Mouse (Mus musculus) T-helper 2 cell (primary cell): Measurements from ENCODE around the gene Gpr108.

ENCODE experiments used
- in situ Hi-C: fragments of 300-600 bp; cut with MboI, MseI; formaldehyde crosslinking; loops from one replicate; pipeline ENCODE4 v1.15.1; 2025; ENCODE audit warnings: high pct_unique_total_duplicates

The Gpr108 gene

GRCm38 (mm10) chr17:57275111-57275996 lies 27.1 kb upstream of the Gpr108 start:
- in situ Hi-C loops, result loop anchor here (25.0 kb wide), 1 partner anchor 1263 kb away; the partner anchor contains the start of genes Mpnd and Stap2

- in situ Hi-C loops, result loop anchor here (25.0 kb wide), 2 partner anchors 962 to 1262 kb away; partner anchors contain the start of genes Arrdc5, Mpnd, Stap2 and Uhrf1
These were observed 26.4 kb upstream of the Gpr108 start for GRCm38 (mm10) chr17:57274686-57275085.

GRCm38 (mm10) chr17:57273846-57274245 lies 25.6 kb upstream of the Gpr108 start:
- in situ Hi-C loops, result loop anchor here (25.0 kb wide), 1 partner anchor 962 kb away; the partner anchor contains the start of genes Arrdc5 and Uhrf1

DNA sequence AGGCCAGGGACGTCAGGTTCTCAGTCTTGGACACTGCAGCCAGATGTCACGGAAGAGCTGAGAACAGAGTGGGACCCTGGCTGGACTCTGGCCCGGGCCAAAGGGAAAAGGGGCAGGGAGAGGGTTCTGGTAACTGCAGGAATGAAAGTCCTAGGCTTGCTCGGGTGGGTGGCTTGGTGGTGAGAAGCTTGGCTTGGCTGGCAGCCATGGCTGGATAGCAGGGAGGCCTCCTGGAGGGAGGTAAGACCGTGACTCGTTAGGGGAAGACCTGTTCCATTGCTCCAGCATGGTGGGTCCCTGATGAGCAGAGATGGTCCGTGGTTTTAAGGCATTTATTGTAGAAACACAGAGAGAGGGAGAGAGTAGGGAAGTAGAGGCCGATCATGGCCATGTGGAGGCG lies 23.1 kb upstream of the Gpr108 start:
- in situ Hi-C loops, result loop anchor here (25.0 kb wide), 1 partner anchor 959 kb away; the partner anchor contains the start of genes Arrdc5 and Uhrf1

DNA sequence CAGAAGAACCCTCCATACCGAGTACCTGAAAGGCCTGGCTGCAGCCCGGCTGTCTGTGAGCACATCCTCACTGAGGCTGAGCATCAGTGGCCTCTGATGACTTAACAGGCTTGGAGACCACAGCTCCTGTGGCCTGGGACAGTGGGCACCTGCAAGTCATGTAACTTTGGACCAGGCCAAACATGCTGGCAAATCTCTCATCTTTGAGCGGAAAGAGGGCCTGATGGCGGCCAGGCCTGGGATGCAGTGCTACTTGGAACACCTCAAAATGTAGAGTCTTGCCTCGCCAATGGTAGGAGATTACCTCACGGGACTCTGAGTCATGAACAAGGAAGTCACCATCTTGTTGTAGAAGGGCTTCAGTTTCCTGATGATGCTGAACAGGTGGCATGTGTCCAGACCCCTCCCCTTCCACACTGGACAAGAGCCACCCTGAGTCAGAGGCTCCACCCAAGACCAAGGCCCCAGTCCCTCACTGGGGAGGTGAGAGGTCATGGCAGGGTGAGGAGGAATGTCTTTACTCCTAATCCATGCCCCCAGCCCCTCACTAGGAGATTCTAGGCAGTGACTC lies 19.4 kb upstream of the Gpr108 start:
- in situ Hi-C loops, result loop anchor here (25.0 kb wide), 1 partner anchor 955 kb away; the partner anchor contains the start of genes Arrdc5 and Uhrf1

GRCm38 (mm10) chr17:57264972-57265945 lies 17.0 kb upstream of the Gpr108 start:
- in situ Hi-C loops, result loop anchor here (25.0 kb wide), 1 partner anchor 953 kb away; the partner anchor contains the start of genes Arrdc5 and Uhrf1

- in situ Hi-C loops, result loop anchor here (25.0 kb wide), 1 partner anchor 952 kb away; the partner anchor contains the start of genes Arrdc5 and Uhrf1
These were observed 15.9 kb upstream of the Gpr108 start for GRCm38 (mm10) chr17:57264164-57264563.

DNA sequence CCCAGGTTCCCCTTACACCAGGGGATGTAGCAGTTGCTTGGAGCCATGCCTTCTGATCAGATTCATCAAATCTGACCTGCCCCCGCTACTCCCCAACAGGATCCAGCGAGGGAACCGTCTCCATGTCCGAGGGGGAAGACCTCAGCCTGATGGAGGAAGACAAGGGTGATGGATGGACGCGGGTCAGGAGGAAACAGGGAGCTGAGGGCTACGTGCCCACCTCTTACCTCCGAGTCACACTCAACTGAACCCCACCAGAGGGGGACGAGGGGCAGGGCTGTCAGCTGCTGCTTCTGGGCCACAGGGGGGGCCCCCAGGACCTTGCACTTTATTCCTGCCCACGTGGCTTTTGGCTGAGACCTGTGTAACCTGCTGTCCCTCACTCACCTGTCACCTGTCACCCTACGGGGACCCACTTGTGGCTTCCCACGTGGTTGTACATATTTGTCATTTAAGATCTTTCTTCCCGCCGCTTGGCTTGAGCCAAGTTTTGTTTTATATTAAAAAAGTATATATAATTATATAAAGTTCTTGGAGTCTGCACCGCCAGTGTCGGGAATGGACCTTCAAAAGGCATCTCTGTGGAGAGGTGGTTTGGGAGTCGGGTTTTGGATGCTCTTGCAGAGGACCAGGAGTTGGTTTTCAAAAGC lies 14.8 kb upstream of the Gpr108 start:
- in situ Hi-C loops, result loop anchor here (25.0 kb wide), 1 partner anchor 951 kb away; the partner anchor contains the start of genes Arrdc5 and Uhrf1

DNA sequence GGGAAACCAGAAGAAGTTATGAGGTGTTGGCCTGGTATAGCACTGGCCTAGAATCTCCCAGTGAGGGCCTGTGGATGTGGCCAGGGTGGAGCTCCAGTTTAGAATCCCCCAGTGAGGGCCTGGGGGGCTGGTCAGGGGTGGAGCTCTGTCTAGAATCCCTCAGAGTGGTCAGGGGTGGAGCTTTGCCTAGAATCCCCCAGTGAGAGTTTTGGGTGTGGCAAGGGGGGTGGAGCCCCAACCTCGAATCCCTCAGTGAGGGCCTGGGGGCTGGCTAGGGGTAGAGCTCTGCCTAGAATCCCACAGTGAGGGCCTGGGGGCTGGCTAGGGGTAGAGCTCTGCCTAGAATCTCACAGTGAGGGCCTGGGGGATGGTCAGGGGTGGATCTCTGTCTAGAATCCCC lies 13.6 kb upstream of the Gpr108 start:
- in situ Hi-C loops, result loop anchor here (25.0 kb wide), 1 partner anchor 949 kb away; the partner anchor contains the start of genes Arrdc5 and Uhrf1

- in situ Hi-C loops, result loop anchor here (25.0 kb wide), 1 partner anchor 949 kb away; the partner anchor contains the start of genes Arrdc5 and Uhrf1
These were observed 13.0 kb upstream of the Gpr108 start for GRCm38 (mm10) chr17:57261286-57261685.

DNA sequence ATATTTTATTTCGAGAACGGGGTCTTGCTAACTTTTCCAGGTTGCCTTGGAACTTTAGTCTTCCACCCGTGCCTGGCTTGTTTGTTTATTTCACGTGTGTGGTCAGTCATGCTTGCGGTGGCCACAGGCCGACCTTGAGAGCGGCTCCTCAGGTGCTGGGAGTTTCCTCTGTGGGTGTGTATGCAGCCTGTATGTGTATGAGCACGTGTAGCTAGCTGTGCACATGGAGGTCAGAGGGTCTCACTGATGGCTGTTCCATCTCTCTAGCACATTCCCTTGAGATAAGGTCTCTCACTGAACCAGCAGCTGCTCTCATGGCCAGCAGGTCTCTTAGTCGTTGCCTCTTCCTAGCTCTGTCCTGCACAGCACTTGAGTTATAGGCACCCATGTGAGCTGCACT lies 12.1 kb upstream of the Gpr108 start:
- in situ Hi-C loops, result loop anchor here (25.0 kb wide), 1 partner anchor 948 kb away; the partner anchor contains the start of genes Arrdc5 and Uhrf1

GRCm38 (mm10) chr17:57259742-57260141 lies 11.5 kb upstream of the Gpr108 start:
- in situ Hi-C loops, result loop anchor here (25.0 kb wide), 1 partner anchor 947 kb away; the partner anchor contains the start of genes Arrdc5 and Uhrf1

DNA sequence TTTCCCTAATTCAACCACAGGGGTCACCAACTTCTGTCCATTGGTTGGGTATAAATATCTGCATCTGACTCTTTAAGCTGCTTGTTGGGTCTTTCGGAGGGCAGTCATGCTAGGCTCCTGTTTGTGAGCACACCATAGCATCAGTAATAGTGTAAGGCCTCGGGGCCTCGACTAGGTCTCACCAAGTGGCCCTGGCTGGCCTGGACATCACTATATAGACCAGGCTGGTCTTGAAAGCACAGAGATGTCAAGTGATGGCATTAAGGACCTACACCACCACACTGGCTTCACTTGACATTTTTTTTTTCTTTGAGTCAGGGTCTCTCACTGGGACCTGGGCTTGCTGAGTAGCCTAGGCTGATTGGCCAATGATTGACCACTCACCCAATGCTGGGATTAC lies 9.9 kb upstream of the Gpr108 start:
- in situ Hi-C loops, result loop anchor here (25.0 kb wide), 1 partner anchor 946 kb away; the partner anchor contains the start of genes Arrdc5 and Uhrf1

GRCm38 (mm10) chr17:57256921-57257485 lies 8.8 kb upstream of the Gpr108 start:
- in situ Hi-C loops, result loop anchor here (25.0 kb wide), 1 partner anchor 945 kb away; the partner anchor contains the start of genes Arrdc5 and Uhrf1

DNA sequence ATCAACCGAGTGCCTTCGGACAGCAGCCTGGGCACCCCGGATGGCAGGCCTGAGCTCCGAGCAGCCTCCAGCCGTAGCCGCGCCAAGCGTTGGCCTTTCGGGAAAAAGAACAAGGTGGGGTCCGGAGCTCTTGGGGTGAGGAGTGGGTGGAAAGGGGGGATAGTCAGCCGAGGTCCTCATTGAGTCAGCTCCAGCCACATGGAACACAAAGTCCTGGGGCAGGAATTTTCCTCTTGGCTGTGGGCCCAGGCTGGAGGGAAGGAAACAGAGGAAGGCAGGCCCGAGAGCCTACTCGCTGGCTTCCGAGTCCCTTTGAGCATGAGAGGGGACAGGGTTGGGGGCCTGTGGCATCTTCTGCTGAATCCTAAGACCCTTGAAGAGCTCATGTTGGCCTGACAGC lies 7.1 kb upstream of the Gpr108 start:
- in situ Hi-C loops, result loop anchor here (25.0 kb wide), 1 partner anchor 943 kb away; the partner anchor contains the start of genes Arrdc5 and Uhrf1

DNA sequence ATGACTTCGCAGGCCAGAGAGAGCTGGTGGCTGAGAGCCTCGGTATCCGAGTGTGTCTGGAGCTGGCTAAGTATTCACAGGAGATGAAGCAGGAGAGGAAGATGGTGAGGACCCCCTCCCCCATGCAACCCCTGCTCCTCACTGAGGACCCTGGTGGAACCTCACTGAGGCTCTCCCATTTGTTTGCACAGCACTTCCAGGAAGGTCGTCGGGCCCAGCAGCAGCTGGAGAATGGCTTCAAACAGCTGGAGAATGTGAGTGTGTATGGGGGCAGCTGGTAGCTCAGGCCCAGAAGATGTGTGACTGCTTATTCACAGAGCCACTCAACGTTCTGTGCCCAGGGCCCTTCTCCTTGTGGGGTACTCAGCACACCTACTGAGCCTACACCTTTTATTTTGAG lies 5.1 kb upstream of the Gpr108 start:
- in situ Hi-C loops, result loop anchor here (25.0 kb wide), 1 partner anchor 941 kb away; the partner anchor contains the start of genes Arrdc5 and Uhrf1

GRCm38 (mm10) chr17:57251431-57251830 lies 3.2 kb upstream of the Gpr108 start:
- in situ Hi-C loops, result loop anchor here (25.0 kb wide), 1 partner anchor 939 kb away; the partner anchor contains the start of genes Arrdc5 and Uhrf1

DNA sequence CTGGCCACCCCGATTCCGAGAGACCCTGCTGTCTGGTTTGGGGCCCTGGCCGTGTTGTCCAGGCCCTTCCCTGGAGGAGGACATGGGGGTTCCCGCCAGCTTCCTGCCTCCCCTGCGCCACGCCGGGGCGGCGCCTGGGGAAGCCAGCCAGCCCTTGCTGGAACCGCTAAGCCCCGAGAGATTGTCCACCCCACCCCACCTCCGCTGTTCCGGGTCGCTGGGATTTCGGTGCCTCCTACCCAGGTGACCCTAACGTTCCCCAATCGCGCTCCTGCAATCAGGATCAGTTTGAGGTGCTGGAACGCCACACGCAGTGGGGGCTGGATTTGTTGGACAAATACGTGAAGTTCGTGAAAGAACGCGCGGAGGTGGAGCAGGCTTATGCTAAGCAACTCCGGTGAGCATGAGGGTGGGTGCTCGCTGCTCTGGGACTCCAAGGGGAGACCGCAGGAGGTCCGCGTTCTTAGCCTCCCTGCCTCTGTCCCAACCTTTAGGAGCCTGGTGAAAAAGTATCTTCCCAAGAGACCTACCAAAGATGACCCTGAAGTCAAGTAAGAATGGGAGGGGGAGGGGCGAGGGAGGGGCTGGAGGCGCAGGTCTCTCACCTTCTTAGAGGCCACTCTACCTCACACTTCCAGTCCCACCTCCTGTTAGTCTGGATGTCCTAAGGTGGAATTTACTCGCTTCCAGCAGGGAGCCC lies 2.4 kb upstream of the Gpr108 start:
- in situ Hi-C loops, result loop anchor here (25.0 kb wide), 1 partner anchor 938 kb away; the partner anchor contains the start of genes Arrdc5 and Uhrf1
